Mouse (Mus musculus) small intestine, adult 2 months (tissue): ENCODE results near the gene March1.

Experiments
- CTCF ChIP-seq: fragments of 200-500 bp; IDR thresholded peaks from 2 replicates; pipeline ENCODE4 v1.5.1; 2012; ENCODE audit warnings: low read depth, mild to moderate bottlenecking, control low read depth, inconsistent platforms, low read length, moderate library complexity, mixed read lengths; ENCODE audit not compliant: insufficient replicate concordance, insufficient read length; ENCODE audit errors: extremely low read depth
- POLR2A ChIP-seq: fragments of 200-500 bp; IDR thresholded peaks from 2 replicates; pipeline ENCODE4 v1.6.1; 2012; ENCODE audit warnings: low read depth, mild to moderate bottlenecking, control low read depth, inconsistent platforms, low read length, moderate library complexity

DNA sequence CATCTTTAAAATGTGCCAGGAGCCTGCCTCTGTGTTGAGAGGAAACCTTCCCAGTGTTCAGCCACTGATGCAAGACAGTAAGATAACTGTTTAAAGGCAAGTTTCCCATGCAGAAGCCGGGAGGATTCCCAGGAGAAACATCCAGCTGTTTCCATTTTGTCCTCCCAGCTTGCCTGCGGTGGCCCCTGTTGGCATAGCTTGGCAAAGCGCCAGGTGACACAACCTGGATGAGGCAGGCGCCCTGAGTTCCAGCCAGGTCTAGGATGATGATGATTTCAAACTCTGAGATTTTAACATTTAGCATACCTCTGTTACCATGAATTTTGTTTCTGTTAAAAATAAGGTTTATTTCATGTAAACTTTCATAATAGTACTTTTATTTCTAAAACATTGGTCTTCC is 651.8 kb downstream of the March1 start:
- TF ChIP-seq CTCF: no peak
- no peak for TF ChIP-seq POLR2A
